Mouse (Mus musculus): ENCODE measurements around the gene Sowahc. TPM values are rescaled to one million over a fixed set of nuclear protein-coding genes. Genes with fewer than 3 reads are reported as not detected.

Gene Sowahc
- polyA plus RNA-seq (2012; rRNA removed): 7.5 and 8.0 TPM in 2 replicates

DNA sequence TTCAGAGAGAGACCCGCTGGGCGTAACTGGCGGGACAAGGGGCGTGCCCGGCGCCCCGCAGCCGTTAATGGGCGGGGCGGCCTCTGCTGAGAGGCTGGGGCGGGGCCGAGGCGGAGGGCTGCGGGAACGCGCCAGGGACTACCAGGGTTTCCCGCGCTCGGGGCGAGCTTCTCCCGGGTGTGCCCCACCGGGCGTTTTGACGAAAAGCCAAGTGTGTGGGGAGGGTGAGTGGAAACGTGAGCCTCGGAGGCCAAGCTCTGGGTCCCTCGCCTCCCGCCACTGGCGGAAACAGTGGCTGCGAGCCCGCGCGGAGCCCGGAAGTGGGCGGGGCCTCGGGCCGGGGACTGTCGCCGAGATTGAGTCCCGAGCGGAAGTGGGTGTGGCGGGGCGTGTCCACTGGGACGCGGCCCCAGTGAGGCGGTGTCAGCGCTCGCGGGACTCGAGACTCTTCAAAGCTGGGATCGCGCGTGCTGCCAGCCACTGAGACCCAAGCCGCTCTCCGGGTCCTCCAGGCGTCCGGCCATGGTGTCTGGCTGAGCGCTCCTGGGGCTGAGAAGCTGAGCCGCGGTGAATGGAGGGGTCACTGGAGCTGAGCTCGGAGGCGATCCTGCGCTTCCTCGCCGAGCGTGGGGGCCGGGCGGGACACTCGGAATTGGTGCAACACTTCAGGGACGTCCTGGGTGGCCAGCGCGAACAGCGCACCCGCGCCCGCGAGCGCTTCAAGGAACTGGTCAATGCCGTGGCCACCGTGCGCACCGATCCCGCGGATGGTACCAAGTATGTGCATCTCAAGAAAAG is at the start of gene Sowahc, which contains the start of gene Sept10:
Gene Sowahc, plus strand, starts transcription at position 481 of the 798 bp plus-strand sequence.
Gene Sept10, minus strand, starts transcription at position 375 of the 798 bp plus-strand sequence.

Other genes starting within 250 kb of the Sowahc start
- 26.3 and 27.1 TPM in 2 replicates for gene Sept10, start 106 bp upstream of the Sowahc start, polyA plus RNA-seq (2012; rRNA removed)
- gene P4ha1, start 101.3 kb downstream of the Sowahc start, polyA plus RNA-seq (2012; rRNA removed): 24.1 and 37.6 TPM in 2 replicates
- 5.8 and 6.9 TPM in 2 replicates for gene Gm10273, start 173.7 kb downstream of the Sowahc start, polyA plus RNA-seq (2012; rRNA removed)
- gene Pla2g12b, start 181.7 kb downstream of the Sowahc start, polyA plus RNA-seq (2012; rRNA removed): not detected in 2 replicates
- gene Oit3, start 219.8 kb downstream of the Sowahc start, polyA plus RNA-seq (2012; rRNA removed): 0.32 and 0.34 TPM in 2 replicates

All from central nervous system, embryonic 14 days (tissue).